Mouse (Mus musculus) forebrain, embryonic 14.5 days (tissue): ENCODE data around the gene Kcnma1. TPM values are rescaled to one million over a fixed set of nuclear protein-coding genes. Genes with fewer than 3 reads are reported as not detected.

ENCODE experiments used
- ATAC-seq: fragments of 200-750 bp; cut with Nextera tagmentation; 2 replicates; pipeline ENCODE4 v1.8.0; 2017; ENCODE audit warnings: mild to moderate bottlenecking, moderate library complexity
- DNase-seq: peaks from one replicate; pipeline ENCODE4 v3.0.0-alpha.2; 2015; ENCODE audit warnings: low spot score
- H3K27ac ChIP-seq: fragments of 300-500 bp; sonication (generic); 2 replicates; pipeline ENCODE4 v1.5.1; 2014; ENCODE audit warnings: low read depth, mild to moderate bottlenecking, control low read depth, low read length, moderate library complexity
- H3K27me3 ChIP-seq: fragments of 300-500 bp; sonication (generic); replicated peaks from 2 replicates; pipeline ENCODE4 v1.6.1; 2014; ENCODE audit warnings: low read length, control low read depth, mixed read lengths; ENCODE audit not compliant: control insufficient read depth, insufficient read depth
- H3K36me3 ChIP-seq: fragments of 300-500 bp; sonication (generic); 2 replicates; pipeline ENCODE4 v1.6.1; 2014; ENCODE audit warnings: low read length, control low read depth; ENCODE audit not compliant: control insufficient read depth, insufficient read depth
- H3K4me1 ChIP-seq: fragments of 300-500 bp; sonication (generic); 2 replicates; pipeline ENCODE4 v1.6.1; 2014; ENCODE audit warnings: antibody characterized with exemption, low read length, control low read depth; ENCODE audit not compliant: control insufficient read depth, insufficient read depth
- H3K4me2 ChIP-seq: fragments of 300-500 bp; sonication (generic); 2 replicates; pipeline ENCODE4 v1.6.1; 2014; ENCODE audit warnings: mild to moderate bottlenecking, control low read depth, low read length
- H3K4me3 ChIP-seq: fragments of 300-500 bp; sonication (generic); 2 replicates; pipeline ENCODE4 v1.5.1; 2014; ENCODE audit warnings: low read depth, low read length, control low read depth
- H3K9ac ChIP-seq: fragments of 300-500 bp; sonication (generic); 2 replicates; pipeline ENCODE4 v1.6.1; 2014; ENCODE audit warnings: mild to moderate bottlenecking, low read length, control low read depth, moderate library complexity
- H3K9me3 ChIP-seq: fragments of 300-500 bp; sonication (generic); replicated peaks from 2 replicates; pipeline ENCODE4 v1.6.1; 2016; ENCODE audit warnings: low read length, control low read depth, mixed read lengths; ENCODE audit not compliant: control insufficient read depth
- WGBS: fragments of 180-500 bp; shearing (Covaris S2); extraction: QIAGEN DNeasy Blood & Tissue Kit; methylation state at CpG from one replicate; pipeline ENCODE4 v1.1.7; 2014; 5-methylcytosine and 5-hydroxymethylcytosine counted together
- polyA plus RNA-seq: library from polyadenylated mRNA; unstranded; fragments of >200 nt; fragmentation: Nextera tagmentation; extraction: Ambion mirVana; gene quantifications from 2 replicates; pipeline ENCODE4 v1.2.1, GENCODE M21; 2014

The Kcnma1 gene
- polyA plus RNA-seq, 1 experiment from 2014 or later, result 6.6 TPM

GRCm38 (mm10) chr14:23620685-23621084 lies 393.6 kb downstream of the Kcnma1 start:
- Histone ChIP-seq H3K9me3 (no peaks in the 10 kb centered on the region), H3K9ac (no peak overlapping the region), H3K27ac (no peak overlapping the region), H3K4me2 (no peak overlapping the region), H3K36me3 (no peaks in the 10 kb centered on the region), H3K27me3 (no peaks in the 10 kb centered on the region), H3K4me1 (no peaks in the 10 kb centered on the region), H3K4me3 (no peak overlapping the region)
- DNase-seq (no peak), ATAC-seq (no peak)
- WGBS, result 97% methylated on average over 2 of the region's 2 CpGs

GRCm38 (mm10) chr14:23618973-23619372 lies 395.3 kb downstream of the Kcnma1 start:
- ATAC-seq, result no peak
- WGBS, result 86% methylated on average over 2 of the region's 2 CpGs

GRCm38 (mm10) chr14:23618081-23618480 lies 396.2 kb downstream of the Kcnma1 start:
- Histone ChIP-seq H3K36me3 (no peaks in the 10 kb centered on the region), H3K9me3 (no peaks in the 10 kb centered on the region), H3K4me3 (no peak overlapping the region), H3K4me1 (no peaks in the 10 kb centered on the region), H3K4me2 (no peak overlapping the region), H3K27ac (no peak overlapping the region), H3K27me3 (no peaks in the 10 kb centered on the region), H3K9ac (no peak overlapping the region)
- ATAC-seq (no peak), DNase-seq (no peak)
- WGBS, result 41% methylated on average over 1 of the region's 1 CpGs

More at GRCm38 (mm10) chr14:23618973-23619372, 395.3 kb downstream of the Kcnma1 start:
- H3K27me3 ChIP-seq, result no peaks in the 10 kb centered on the region
- H3K4me2 ChIP-seq, result no peak overlapping the region
- H3K9me3 ChIP-seq, result no peaks in the 10 kb centered on the region
- no peaks in the 10 kb centered on the region for H3K36me3 ChIP-seq
- H3K27ac ChIP-seq, result no peak overlapping the region
- no peak for DNase-seq
- H3K9ac ChIP-seq, result no peak overlapping the region
- H3K4me3 ChIP-seq, result no peak overlapping the region
- H3K4me1 ChIP-seq, result no peaks in the 10 kb centered on the region

GRCm38 (mm10) chr14:23610054-23610453 lies 404.2 kb downstream of the Kcnma1 start:
- no peak overlapping the region for H3K27ac ChIP-seq
- H3K4me2 ChIP-seq, result no peak overlapping the region
- DNase-seq (no peak), ATAC-seq (no peak)
- no peak overlapping the region for H3K4me3 ChIP-seq
- H3K9ac ChIP-seq, result no peak overlapping the region
- H3K9me3 ChIP-seq, result no peaks in the 10 kb centered on the region
- WGBS, result 68% methylated on average over 3 of the region's 3 CpGs
- H3K4me1 ChIP-seq, result no peaks in the 10 kb centered on the region
- no peaks in the 10 kb centered on the region for H3K36me3 ChIP-seq
- H3K27me3 ChIP-seq, result no peaks in the 10 kb centered on the region

GRCm38 (mm10) chr14:23605740-23606139 lies 408.6 kb downstream of the Kcnma1 start:
- H3K4me1 ChIP-seq, result no peaks in the 10 kb centered on the region
- 77% methylated on average over 7 of the region's 7 CpGs for WGBS
- H3K9me3 ChIP-seq, result no peaks in the 10 kb centered on the region
- H3K4me2 ChIP-seq, result no peak overlapping the region
- no peaks in the 10 kb centered on the region for H3K27me3 ChIP-seq
- ATAC-seq (no peak), DNase-seq (no peak)
- H3K27ac ChIP-seq, result no peak overlapping the region
- H3K36me3 ChIP-seq, result no peaks in the 10 kb centered on the region
- no peak overlapping the region for H3K9ac ChIP-seq
- H3K4me3 ChIP-seq, result no peak overlapping the region

- H3K4me3 ChIP-seq, result no peak overlapping the region
- no peak overlapping the region for H3K27ac ChIP-seq
- no peak overlapping the region for H3K4me2 ChIP-seq
- DNase-seq (no peak), ATAC-seq (no peak)
- WGBS, result 8% methylated on average over 4 of the region's 4 CpGs
- no peaks in the 10 kb centered on the region for H3K36me3 ChIP-seq
- H3K9me3 ChIP-seq, result no peaks in the 10 kb centered on the region
- no peaks in the 10 kb centered on the region for H3K27me3 ChIP-seq
- no peaks in the 10 kb centered on the region for H3K4me1 ChIP-seq
- no peak overlapping the region for H3K9ac ChIP-seq
Observed at GRCm38 (mm10) chr14:23602937-23603336, 411.4 kb downstream of the Kcnma1 start.

- no peak overlapping the region for H3K27ac ChIP-seq
- 75% methylated on average over 2 of the region's 2 CpGs for WGBS
- no peaks in the 10 kb centered on the region for H3K27me3 ChIP-seq
- ATAC-seq (no peak), DNase-seq (no peak)
- no peak overlapping the region for H3K9ac ChIP-seq
- no peaks in the 10 kb centered on the region for H3K36me3 ChIP-seq
- H3K9me3 ChIP-seq, result no peaks in the 10 kb centered on the region
- no peak overlapping the region for H3K4me2 ChIP-seq
- no peaks in the 10 kb centered on the region for H3K4me1 ChIP-seq
- no peak overlapping the region for H3K4me3 ChIP-seq
Observed at GRCm38 (mm10) chr14:23602054-23602453, 412.2 kb downstream of the Kcnma1 start.

GRCm38 (mm10) chr14:23594629-23595028 lies 419.7 kb downstream of the Kcnma1 start:
- Histone ChIP-seq H3K27ac (no peak overlapping the region), H3K9me3 (no peaks in the 10 kb centered on the region), H3K4me1 (no peaks in the 10 kb centered on the region; the same call in 1 of the 2 replicates), H3K9ac (no peak overlapping the region), H3K4me3 (no peak overlapping the region), H3K4me2 (no peak overlapping the region), H3K36me3 (no peaks in the 10 kb centered on the region), H3K27me3 (no peaks in the 10 kb centered on the region)
- ATAC-seq, result no peak
- 85% methylated on average over 5 of the region's 5 CpGs for WGBS
- no peak for DNase-seq

- Histone ChIP-seq H3K4me1 (no peaks in the 10 kb centered on the region; the same call in 1 of the 2 replicates), H3K27ac (no peak overlapping the region), H3K4me3 (no peak overlapping the region), H3K4me2 (no peak overlapping the region), H3K27me3 (no peaks in the 10 kb centered on the region), H3K36me3 (no peaks in the 10 kb centered on the region), H3K9ac (no peak overlapping the region), H3K9me3 (no peaks in the 10 kb centered on the region)
- peak; percentile 10 for DNase-seq
- no peak for ATAC-seq
- 2% methylated on average over 6 of the region's 6 CpGs for WGBS
Observed at GRCm38 (mm10) chr14:23592826-23593447, 421.4 kb downstream of the Kcnma1 start.
